Mouse (Mus musculus) neural tube, embryonic 13.5 days (tissue): Measurements from ENCODE around the gene Rras. TPM values are rescaled to one million over a fixed set of nuclear protein-coding genes. Genes with fewer than 3 reads are reported as not detected.

Experiments used
- ATAC-seq: fragments of 200-750 bp; cut with Nextera tagmentation; 2 replicates; pipeline ENCODE4 v1.8.0; 2017; ENCODE audit warnings: low read depth, mild to moderate bottlenecking, moderate TSS enrichment, moderate library complexity
- H3K27ac ChIP-seq: fragments of 300-500 bp; sonication (generic); replicated peaks from 2 replicates; pipeline ENCODE4 v1.5.1; 2015; ENCODE audit warnings: moderate library complexity, mild to moderate bottlenecking, inconsistent platforms
- H3K27me3 ChIP-seq: fragments of 300-500 bp; sonication (generic); 2 replicates; pipeline ENCODE4 v1.6.1; 2015; ENCODE audit warnings: mild to moderate bottlenecking, inconsistent platforms
- H3K36me3 ChIP-seq: fragments of 300-500 bp; sonication (generic); 2 replicates; pipeline ENCODE4 v1.6.1; 2015; ENCODE audit warnings: mild to moderate bottlenecking, inconsistent platforms
- H3K4me1 ChIP-seq: fragments of 300-500 bp; sonication (generic); replicated peaks from 2 replicates; pipeline ENCODE4 v1.6.1; 2015; ENCODE audit warnings: inconsistent platforms
- H3K4me2 ChIP-seq: fragments of 300-500 bp; sonication (generic); 2 replicates; pipeline ENCODE4 v1.6.1; 2015; ENCODE audit warnings: inconsistent platforms, mild to moderate bottlenecking, moderate library complexity
- H3K4me3 ChIP-seq: fragments of 300-500 bp; sonication (generic); 2 replicates; pipeline ENCODE4 v1.5.1; 2015; ENCODE audit warnings: mild to moderate bottlenecking, inconsistent platforms
- H3K9ac ChIP-seq: fragments of 300-500 bp; sonication (generic); 2 replicates; pipeline ENCODE4 v1.6.1; 2015; ENCODE audit warnings: moderate library complexity, mild to moderate bottlenecking, inconsistent platforms
- H3K9me3 ChIP-seq: fragments of 300-500 bp; sonication (generic); 2 replicates; pipeline ENCODE4 v1.6.1; 2016; ENCODE audit warnings: inconsistent platforms
- WGBS: fragments of 180-500 bp; shearing (Covaris S2); methylation state at CpG from one replicate; pipeline ENCODE4 v1.1.7; 2015; 5-methylcytosine and 5-hydroxymethylcytosine counted together
- polyA plus RNA-seq: library from polyadenylated mRNA; unstranded; fragments of >200 nt; fragmentation: Nextera tagmentation; extraction: Ambion mirVana; gene quantifications from 2 replicates; pipeline ENCODE4 v1.2.1, GENCODE M21; 2015

Gene Rras
- polyA plus RNA-seq, result 15.0 and 16.5 TPM in 2 replicates

GRCm38 (mm10) chr7:45017242-45018061 is at the start of gene Rras:
Gene Rras, plus strand, starts transcription at chr7:45017961.
- Histone ChIP-seq H3K27me3 (no peaks in the 10 kb centered on the region), H3K4me2 (peak within 1 kb of the TSS; percentile 78), H3K9ac (peak within 1 kb of the TSS; percentile 73), H3K27ac (peak within 1 kb of the TSS; percentile 90), H3K4me3 (peak within 1 kb of the TSS; percentile 80), H3K4me1 (peaks cover 51% of the 10 kb centered on the region), H3K9me3 (no peaks in the 10 kb centered on the region), H3K36me3 (peaks cover 12% of the 10 kb centered on the region)
- WGBS, result under 1% methylated on average over 36 of the region's 36 CpGs
- ATAC-seq, result peak; percentile 79

- Histone ChIP-seq H3K4me2 (peak overlapping the region; percentile 74), H3K9me3 (no peaks in the 10 kb centered on the region), H3K27me3 (no peaks in the 10 kb centered on the region)
Observed at GRCm38 (mm10) chr7:44970231-44970691, 47.5 kb upstream of the Rras start.

GRCm38 (mm10) chr7:44971142-44971541 is 46.6 kb upstream of the Rras start:
- Histone ChIP-seq H3K27me3 (no peaks in the 10 kb centered on the region), H3K4me3 (peak overlapping the region; percentile 51), H3K4me1 (peaks cover 47% of the 10 kb centered on the region), H3K27ac (peak overlapping the region; percentile 86; the same call in 1 of the 2 replicates), H3K9ac (peak overlapping the region; percentile 70), H3K9me3 (no peaks in the 10 kb centered on the region), H3K36me3 (peaks cover 22% of the 10 kb centered on the region), H3K4me2 (peak overlapping the region; percentile 74)
- 77% methylated on average over 7 of the region's 7 CpGs for WGBS
- ATAC-seq, result no peak

More at GRCm38 (mm10) chr7:44970231-44970691, 47.5 kb upstream of the Rras start:
- peak; percentile 94 for ATAC-seq
- peak overlapping the region; percentile 86 for H3K27ac ChIP-seq
- H3K4me3 ChIP-seq, result peak overlapping the region; percentile 51
- H3K36me3 ChIP-seq, result peaks cover 27% of the 10 kb centered on the region
- H3K4me1 ChIP-seq, result peaks cover 43% of the 10 kb centered on the region
- under 1% methylated on average over 35 of the region's 36 CpGs for WGBS
- H3K9ac ChIP-seq, result peak overlapping the region; percentile 70

- Histone ChIP-seq H3K36me3 (peaks cover 28% of the 10 kb centered on the region), H3K4me1 (peaks cover 47% of the 10 kb centered on the region), H3K9ac (peak overlapping the region; percentile 83), H3K4me2 (peak overlapping the region; percentile 94), H3K9me3 (no peaks in the 10 kb centered on the region), H3K27ac (peak overlapping the region; percentile 97), H3K27me3 (no peaks in the 10 kb centered on the region), H3K4me3 (peak overlapping the region; percentile 54)
- ATAC-seq, result 0 out of 2 replicates have a peak, but pooled peaks have one; percentile 6
- WGBS, result 41% methylated on average over 14 of the region's 14 CpGs
Observed at GRCm38 (mm10) chr7:44973415-44974130, 44.2 kb upstream of the Rras start.

GRCm38 (mm10) chr7:44974383-44975116 is 43.2 kb upstream of the Rras start, which contains the start of gene Cpt1c:
Gene Cpt1c, minus strand, starts transcription at chr7:44974851.
- WGBS, result 2% methylated on average over 22 of the region's 22 CpGs
- peak within 1 kb of the TSS; percentile 83 for H3K9ac ChIP-seq
- no peaks in the 10 kb centered on the region for H3K27me3 ChIP-seq
- ATAC-seq, result peak; percentile 58
- peak within 1 kb of the TSS; percentile 97 for H3K27ac ChIP-seq
- peak within 1 kb of the TSS; percentile 94 for H3K4me2 ChIP-seq
- H3K36me3 ChIP-seq, result peaks cover 37% of the 10 kb centered on the region
- H3K4me1 ChIP-seq, result peaks cover 47% of the 10 kb centered on the region
- peak within 1 kb of the TSS; percentile 54 for H3K4me3 ChIP-seq
- H3K9me3 ChIP-seq, result no peaks in the 10 kb centered on the region

GRCm38 (mm10) chr7:44975117-44975419 is 42.7 kb upstream of the Rras start:
- ATAC-seq, result no peak
- peak overlapping the region; percentile 54 for H3K4me3 ChIP-seq
- no peaks in the 10 kb centered on the region for H3K9me3 ChIP-seq
- peaks cover 43% of the 10 kb centered on the region for H3K36me3 ChIP-seq
- peak overlapping the region; percentile 83 for H3K9ac ChIP-seq
- WGBS, result 18% methylated on average over 6 of the region's 6 CpGs
- peak overlapping the region; percentile 97 for H3K27ac ChIP-seq
- H3K27me3 ChIP-seq, result no peaks in the 10 kb centered on the region
- H3K4me1 ChIP-seq, result peaks cover 47% of the 10 kb centered on the region
- H3K4me2 ChIP-seq, result peak overlapping the region; percentile 94

- ATAC-seq, result no peak
- no peak overlapping the region for H3K27ac ChIP-seq
- WGBS, result 93% methylated on average over 3 of the region's 3 CpGs
Observed at GRCm38 (mm10) chr7:44978300-44978699, 39.5 kb upstream of the Rras start.

GRCm38 (mm10) chr7:44981539-44981938 is 36.2 kb upstream of the Rras start:
- no peak overlapping the region for H3K4me2 ChIP-seq
- H3K4me3 ChIP-seq, result no peak overlapping the region
- H3K36me3 ChIP-seq, result peaks cover 68% of the 10 kb centered on the region
- H3K27me3 ChIP-seq, result no peaks in the 10 kb centered on the region
- H3K9me3 ChIP-seq, result no peaks in the 10 kb centered on the region
- WGBS, result 95% methylated on average over 8 of the region's 8 CpGs
- H3K9ac ChIP-seq, result no peak overlapping the region
- peaks cover 25% of the 10 kb centered on the region for H3K4me1 ChIP-seq
- no peak overlapping the region for H3K27ac ChIP-seq
- no peak for ATAC-seq

More at GRCm38 (mm10) chr7:44978300-44978699, 39.5 kb upstream of the Rras start:
- Histone ChIP-seq H3K9ac (no peak overlapping the region), H3K9me3 (no peaks in the 10 kb centered on the region), H3K4me1 (peaks cover 18% of the 10 kb centered on the region), H3K4me2 (no peak overlapping the region), H3K36me3 (peaks cover 70% of the 10 kb centered on the region), H3K4me3 (no peak overlapping the region), H3K27me3 (no peaks in the 10 kb centered on the region)

GRCm38 (mm10) chr7:44983085-44983484 is 34.7 kb upstream of the Rras start:
- no peak overlapping the region for H3K9ac ChIP-seq
- 0 out of 2 replicates have a peak overlapping the region, but pooled peaks have one; percentile 95 for H3K4me3 ChIP-seq
- H3K27ac ChIP-seq, result no peak overlapping the region
- no peaks in the 10 kb centered on the region for H3K27me3 ChIP-seq
- H3K9me3 ChIP-seq, result no peaks in the 10 kb centered on the region
- peaks cover 52% of the 10 kb centered on the region for H3K36me3 ChIP-seq
- no peak overlapping the region for H3K4me2 ChIP-seq
- WGBS, result 35% methylated on average over 6 of the region's 6 CpGs
- peaks cover 31% of the 10 kb centered on the region for H3K4me1 ChIP-seq
- no peak for ATAC-seq

- Histone ChIP-seq H3K9me3 (no peaks in the 10 kb centered on the region), H3K27me3 (no peaks in the 10 kb centered on the region), H3K4me3 (peak overlapping the region; percentile 95), H3K4me2 (peak overlapping the region; percentile 70), H3K27ac (peak overlapping the region; percentile 96), H3K4me1 (peaks cover 41% of the 10 kb centered on the region), H3K9ac (peak overlapping the region; percentile 55), H3K36me3 (peaks cover 41% of the 10 kb centered on the region)
- WGBS, result 80% methylated on average over 7 of the region's 7 CpGs
- no peak for ATAC-seq
Observed at GRCm38 (mm10) chr7:44983944-44984832, 33.6 kb upstream of the Rras start.

- WGBS, result 44% methylated on average over 3 of the region's 3 CpGs
- peak overlapping the region; percentile 55 for H3K9ac ChIP-seq
- ATAC-seq, result no peak
Observed at GRCm38 (mm10) chr7:44984833-44985164, 33.0 kb upstream of the Rras start.

More at GRCm38 (mm10) chr7:44984833-44985164, 33.0 kb upstream of the Rras start:
- Histone ChIP-seq H3K36me3 (peaks cover 35% of the 10 kb centered on the region), H3K9me3 (no peaks in the 10 kb centered on the region), H3K4me1 (peaks cover 44% of the 10 kb centered on the region), H3K4me2 (peak overlapping the region; percentile 70), H3K4me3 (peak overlapping the region; percentile 95), H3K27ac (peak overlapping the region; percentile 96; the same call in 1 of the 2 replicates), H3K27me3 (no peaks in the 10 kb centered on the region)
